Mouse (Mus musculus) thymus, adult 2 months (tissue): ENCODE measurements around the gene Dtnbp1.

Experiments used
- CTCF ChIP-seq: fragments of 200-500 bp; IDR thresholded peaks from 2 replicates; pipeline ENCODE4 v1.5.1; 2012; ENCODE audit warnings: mild to moderate bottlenecking, control low read depth, low read length, moderate library complexity, borderline replicate concordance; ENCODE audit not compliant: control insufficient read depth, poor library complexity, insufficient read depth; ENCODE audit errors: extremely low read depth
- POLR2A ChIP-seq: fragments of 200-500 bp; IDR thresholded peaks from 2 replicates; pipeline ENCODE4 v1.6.1; 2012; ENCODE audit warnings: mild to moderate bottlenecking, low read length, control low read depth, moderate library complexity; ENCODE audit not compliant: control insufficient read depth, poor library complexity, insufficient read depth; ENCODE audit errors: extremely low read depth

GRCm38 (mm10) chr13:44982799-44983198 is 19.1 kb downstream of the Dtnbp1 start:
- TF ChIP-seq CTCF: no peak
- TF ChIP-seq POLR2A: no peak
